8 mouse cellular contexts compared by ENCODE assay signal in the genomic region with DNA sequence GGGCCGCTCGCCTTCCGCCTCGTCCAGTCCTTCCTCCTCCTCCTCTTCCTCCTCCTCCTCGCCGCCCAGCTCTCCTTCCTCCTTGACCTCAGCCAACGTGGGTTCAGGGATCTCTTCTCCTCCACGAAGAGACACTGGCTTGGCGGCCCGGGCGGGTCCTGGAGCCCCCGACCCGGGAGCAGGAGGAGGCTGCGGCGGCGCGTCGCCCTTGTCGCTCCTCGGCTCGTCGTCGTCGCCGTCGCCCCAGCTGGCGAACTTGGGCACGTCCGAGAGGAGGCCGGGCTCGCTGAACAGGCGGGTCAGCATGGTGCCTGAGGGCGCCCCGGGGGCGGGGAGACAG. TPM values are rescaled to one million over a fixed set of nuclear protein-coding genes. Genes with fewer than 3 reads are reported as not detected.
DNase-seq lines count a peak whose midpoint lies in the region; ATAC-seq and TF ChIP-seq lines count a peak whose summit lies in the region.

No protein-coding gene starts in this region.

- DNase-seq in cerebellum, adult 8-10 months = peak; percentile 71
- peak; percentile 43 for DNase-seq in retina, postnatal 1 day
- no peak for DNase-seq in retina, embryonic 14.5 days (ENCODE audit: low spot score)
- DNase-seq in stomach, postnatal 0 days (ENCODE audit: low spot score) = peak; percentile 42
- DNase-seq in spleen, postnatal 4 days (ENCODE audit: low spot score in 2 of 2) = no peak

- TF ChIP-seq CTCF in stomach, postnatal 0 days (IDR thresholded peaks at IDR 0.05; ENCODE audit: low read depth) = no peak

- peak overlapping the region; percentile 20 for H3K4me3 ChIP-seq in limb, embryonic 15.5 days
- H3K4me3 ChIP-seq in stomach, postnatal 0 days (ENCODE audit: low read depth, low read length) = peak overlapping the region; percentile 28

- no peaks in the 10 kb centered on the region for H3K9me3 ChIP-seq in limb, embryonic 15.5 days
- no peaks in the 10 kb centered on the region for H3K9me3 ChIP-seq in stomach, postnatal 0 days (ENCODE audit: control insufficient read depth, low read length)

- H3K36me3 ChIP-seq in limb, embryonic 15.5 days = no peaks in the 10 kb centered on the region
- H3K36me3 ChIP-seq in stomach, postnatal 0 days (ENCODE audit: control insufficient read depth, insufficient read depth, low read length) = no peaks in the 10 kb centered on the region

- no peak overlapping the region for H3K9ac ChIP-seq in limb, embryonic 15.5 days
- no peak overlapping the region for H3K9ac ChIP-seq in stomach, postnatal 0 days (ENCODE audit: low read length)

- no peak for ATAC-seq in cerebellum, adult (ENCODE audit: insufficient number of reproducible peaks, low FRiP score, low TSS enrichment)
- no peak for ATAC-seq in limb, embryonic 15.5 days (ENCODE audit: insufficient number of reproducible peaks, low FRiP score, low TSS enrichment, low read depth)
- no peak for ATAC-seq in stomach, postnatal 0 days (ENCODE audit: low FRiP score, low TSS enrichment)
- ATAC-seq in megakaryocyte-erythroid progenitor cell, adult 5-6 weeks (replicated peaks; ENCODE audit: low FRiP score, low TSS enrichment, poor library complexity, severe bottlenecking) = no peak

- TF ChIP-seq EP300 in stomach, postnatal 0 days (optimal IDR thresholded peaks at IDR 0.05) = no peak

- WGBS in limb, embryonic 15.5 days = under 1% methylated on average over 35 of the region's 35 CpGs
- under 1% methylated on average over 34 of the region's 35 CpGs for WGBS in stomach, postnatal 0 days

- peak overlapping the region; percentile 36 for H3K4me2 ChIP-seq in limb, embryonic 15.5 days
- H3K4me2 ChIP-seq in stomach, postnatal 0 days (replicated peaks; ENCODE audit: low read depth) = peak overlapping the region; percentile 46

- peaks cover 23% of the 10 kb centered on the region for H3K4me1 ChIP-seq in limb, embryonic 15.5 days
- H3K4me1 ChIP-seq in stomach, postnatal 0 days (replicated peaks; ENCODE audit: control insufficient read depth, insufficient read depth) = no peaks in the 10 kb centered on the region; the same call in 1 of the 2 replicates

- H3K27ac ChIP-seq in limb, embryonic 15.5 days = no peak overlapping the region
- H3K27ac ChIP-seq in stomach, postnatal 0 days (replicated peaks) = no peak overlapping the region

- peaks cover 100% of the 10 kb centered on the region for H3K27me3 ChIP-seq in limb, embryonic 15.5 days
- peaks cover 60% of the 10 kb centered on the region for H3K27me3 ChIP-seq in stomach, postnatal 0 days (ENCODE audit: control insufficient read depth, insufficient read depth, low read length)

RNA-seq across cellular contexts. Expression of a gene that starts 1.4 kb away (rescaled TPM):
- not detected in 2 replicates for polyA plus RNA-seq in limb, embryonic 15.5 days (2015; fragmentation: Nextera tagmentation; extraction: Ambion mirVana)
- 0.02 and 0.08 TPM in 2 replicates for polyA plus RNA-seq in stomach, postnatal 0 days (2015; fragmentation: Nextera tagmentation; extraction: Ambion mirVana)
- not detected in 2 replicates for total RNA-seq in megakaryocyte-erythroid progenitor cell, adult 5-6 weeks (2014; fragmentation: Nextera tagmentation)
- not detected in 2 replicates for total RNA-seq in megakaryocyte-erythroid progenitor cell, adult 5-6 weeks (2017)

RNA-seq across cellular contexts. Expression of a gene that starts 20.2 kb away (rescaled TPM):
- polyA plus RNA-seq in limb, embryonic 15.5 days (2015; fragmentation: Nextera tagmentation; extraction: Ambion mirVana) = 3.7 and 4.3 TPM in 2 replicates
- polyA plus RNA-seq in stomach, postnatal 0 days (2015; fragmentation: Nextera tagmentation; extraction: Ambion mirVana) = 6.9 and 7.0 TPM in 2 replicates
- total RNA-seq in megakaryocyte-erythroid progenitor cell, adult 5-6 weeks (2014; fragmentation: Nextera tagmentation) = not detected in 2 replicates
- total RNA-seq in megakaryocyte-erythroid progenitor cell, adult 5-6 weeks (2017) = not detected in 2 replicates

RNA-seq across cellular contexts. Expression of a gene that starts 30.2 kb away (rescaled TPM):
- 36.6 and 40.1 TPM in 2 replicates for polyA plus RNA-seq in limb, embryonic 15.5 days (2015; fragmentation: Nextera tagmentation; extraction: Ambion mirVana)
- 24.9 TPM in 2 replicates for polyA plus RNA-seq in stomach, postnatal 0 days (2015; fragmentation: Nextera tagmentation; extraction: Ambion mirVana)
- total RNA-seq in megakaryocyte-erythroid progenitor cell, adult 5-6 weeks (2014; fragmentation: Nextera tagmentation) = 11.9 and 28.5 TPM in 2 replicates
- 10.6 and 18.2 TPM in 2 replicates for total RNA-seq in megakaryocyte-erythroid progenitor cell, adult 5-6 weeks (2017)

RNA-seq across cellular contexts. Expression of a gene that starts 55.6 kb away (rescaled TPM):
- 18.1 and 45.8 TPM in 2 replicates for polyA plus RNA-seq in limb, embryonic 15.5 days (2015; fragmentation: Nextera tagmentation; extraction: Ambion mirVana)
- 0.13 and 0.38 TPM in 2 replicates for polyA plus RNA-seq in stomach, postnatal 0 days (2015; fragmentation: Nextera tagmentation; extraction: Ambion mirVana)
- total RNA-seq in megakaryocyte-erythroid progenitor cell, adult 5-6 weeks (2014; fragmentation: Nextera tagmentation) = not detected in 2 replicates
- not detected in 2 replicates for total RNA-seq in megakaryocyte-erythroid progenitor cell, adult 5-6 weeks (2017)

RNA-seq across cellular contexts. Expression of a gene that starts 58.2 kb away (rescaled TPM):
- polyA plus RNA-seq in limb, embryonic 15.5 days (2015; fragmentation: Nextera tagmentation; extraction: Ambion mirVana) = 1.6 TPM in 2 replicates
- not detected in 2 replicates for polyA plus RNA-seq in stomach, postnatal 0 days (2015; fragmentation: Nextera tagmentation; extraction: Ambion mirVana)
- not detected in 2 replicates for total RNA-seq in megakaryocyte-erythroid progenitor cell, adult 5-6 weeks (2014; fragmentation: Nextera tagmentation)
- not detected in 2 replicates for total RNA-seq in megakaryocyte-erythroid progenitor cell, adult 5-6 weeks (2017)

Comparison
In these comparisons a context has a peak if more than half of its experiments do, and no peak if none do; other contexts are left out.
1. DNase-seq: peak in cerebellum, adult 8-10 months (single experiment), retina, postnatal 1 day (single experiment) and stomach, postnatal 0 days (single experiment); none in retina, embryonic 14.5 days (single experiment) and spleen, postnatal 4 days (0 of 2).